Mouse (Mus musculus): Measurements from ENCODE around the gene Nenf.

DNA sequence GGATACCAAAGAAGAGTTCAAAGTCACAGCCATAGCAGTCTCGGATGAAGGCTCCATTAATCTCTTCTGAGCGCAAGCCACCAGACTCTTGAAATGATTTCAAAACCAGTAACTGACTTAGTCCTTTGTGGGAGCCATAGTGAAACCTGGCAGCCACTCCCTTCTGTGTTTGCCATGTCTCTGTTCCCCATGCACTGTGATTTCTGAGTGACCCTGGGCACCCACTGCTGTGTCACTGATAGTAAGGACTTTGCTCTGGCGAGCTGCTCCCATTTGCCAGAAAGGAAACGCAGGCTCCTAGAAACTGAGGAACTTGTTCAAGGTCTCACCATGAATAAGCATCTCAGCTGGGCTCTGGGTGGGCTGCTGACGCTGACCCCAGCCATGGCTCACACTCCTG, 54.5 kb downstream of the Nenf start:
- TF ChIP-seq CTCF (IDR thresholded peaks at IDR 0.05; ENCODE audit: insufficient read depth, low read depth, low read length), result no peak
- no peak for TF ChIP-seq POLR2A (IDR thresholded peaks at IDR 0.05; ENCODE audit: insufficient read depth, low read depth, low read length)
